Mouse (Mus musculus): ENCODE data around the gene Ccdc146. TPM values are rescaled to one million over a fixed set of nuclear protein-coding genes. Genes with fewer than 3 reads are reported as not detected.

Gene Ccdc146
- polyA plus RNA-seq (2015; fragmentation: Nextera tagmentation; extraction: Ambion mirVana), result 3.6 and 3.7 TPM in 2 replicates

GRCm38 (mm10) chr5:21424614-21425602 is at the start of gene Ccdc146, which contains the start of gene Fam185a:
TSS of gene Ccdc146 (minus strand) at chr5:21424677.
TSS of gene Fam185a (plus strand) at chr5:21424958.
- peak; percentile 100 for ATAC-seq (ENCODE audit: low read depth)
- H3K4me2 ChIP-seq (ENCODE audit: low read depth, low read length), result peak within 1 kb of the TSS; percentile 92
- peak within 1 kb of the TSS; percentile 31 for H3K27ac ChIP-seq (ENCODE audit: low read length)
- H3K9ac ChIP-seq (ENCODE audit: low read length), result peak within 1 kb of the TSS; percentile 80
- no peaks in the 10 kb centered on the region for H3K36me3 ChIP-seq (ENCODE audit: control insufficient read depth, insufficient read depth, low read length)
- peak within 1 kb of the TSS; percentile 60 for H3K4me3 ChIP-seq (ENCODE audit: low read length)
- no peaks in the 10 kb centered on the region for H3K27me3 ChIP-seq (ENCODE audit: control insufficient read depth, insufficient read depth, low read depth, low read length)
- WGBS, result under 1% methylated on average over 52 of the region's 68 CpGs
- H3K9me3 ChIP-seq (ENCODE audit: control insufficient read depth, low read length), result no peaks in the 10 kb centered on the region
- H3K4me1 ChIP-seq (replicated peaks; ENCODE audit: control insufficient read depth, insufficient read depth, low read length), result peaks cover 13% of the 10 kb centered on the region

GRCm38 (mm10) chr5:21468100-21468499 is 43.6 kb upstream of the Ccdc146 start:
- Histone ChIP-seq H3K4me2 (ENCODE audit: low read depth, low read length) (no peak overlapping the region), H3K4me3 (ENCODE audit: low read length) (no peak overlapping the region), H3K27me3 (ENCODE audit: control insufficient read depth, insufficient read depth, low read depth, low read length) (no peaks in the 10 kb centered on the region), H3K36me3 (ENCODE audit: control insufficient read depth, insufficient read depth, low read length) (no peaks in the 10 kb centered on the region), H3K4me1 (replicated peaks; ENCODE audit: control insufficient read depth, insufficient read depth, low read length) (no peaks in the 10 kb centered on the region; the same call in 1 of the 2 replicates), H3K27ac (ENCODE audit: low read length) (no peak overlapping the region), H3K9me3 (ENCODE audit: control insufficient read depth, low read length) (no peaks in the 10 kb centered on the region), H3K9ac (ENCODE audit: low read length) (no peak overlapping the region)
- WGBS, result 87% methylated on average over 12 of the region's 12 CpGs
- no peak for ATAC-seq (ENCODE audit: low read depth)

GRCm38 (mm10) chr5:21467387-21467786 is 42.9 kb upstream of the Ccdc146 start:
- Histone ChIP-seq H3K4me1 (replicated peaks; ENCODE audit: control insufficient read depth, insufficient read depth, low read length) (no peaks in the 10 kb centered on the region; the same call in 1 of the 2 replicates), H3K27ac (ENCODE audit: low read length) (peak overlapping the region; percentile 59), H3K9ac (ENCODE audit: low read length) (no peak overlapping the region), H3K4me2 (ENCODE audit: low read depth, low read length) (no peak overlapping the region), H3K9me3 (ENCODE audit: control insufficient read depth, low read length) (no peaks in the 10 kb centered on the region), H3K36me3 (ENCODE audit: control insufficient read depth, insufficient read depth, low read length) (no peaks in the 10 kb centered on the region), H3K4me3 (ENCODE audit: low read length) (no peak overlapping the region), H3K27me3 (ENCODE audit: control insufficient read depth, insufficient read depth, low read depth, low read length) (no peaks in the 10 kb centered on the region)
- ATAC-seq (ENCODE audit: low read depth), result peak; percentile 62
- WGBS, result 57% methylated on average over 7 of the region's 7 CpGs

DNA sequence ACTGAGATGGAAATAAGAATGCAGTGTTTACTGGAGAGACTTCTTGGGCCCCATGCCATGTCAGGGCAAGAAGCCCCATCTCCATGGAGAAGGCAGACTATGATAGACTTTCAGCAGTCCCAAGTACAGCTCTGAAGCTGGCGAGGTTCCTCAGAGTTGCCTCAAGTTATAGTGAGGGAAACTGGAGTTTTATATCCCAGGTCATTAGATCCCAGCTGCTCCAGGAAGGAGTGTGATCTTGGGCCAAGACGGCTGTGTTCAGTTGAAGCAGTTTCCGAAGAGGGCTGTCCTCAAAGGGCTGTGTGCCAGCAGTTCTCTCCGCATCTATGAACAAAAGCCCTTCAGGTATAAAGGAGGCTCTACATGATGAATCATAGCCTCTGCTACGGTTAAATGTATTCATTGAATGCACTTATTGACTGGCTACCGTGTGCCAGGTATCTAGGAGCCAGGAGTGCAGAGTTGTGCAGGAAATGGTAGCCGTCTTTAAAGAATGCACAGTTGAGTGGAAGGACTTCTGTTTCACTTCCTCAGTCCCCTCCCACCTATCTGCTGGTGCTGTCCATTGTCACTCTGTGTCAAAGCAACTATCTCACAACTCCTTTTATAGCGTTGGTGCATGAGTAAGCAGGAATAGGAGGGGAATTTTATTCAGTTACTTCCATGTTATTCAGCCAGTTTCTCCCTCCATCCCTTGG is 16.5 kb upstream of the Ccdc146 start:
- Histone ChIP-seq H3K9ac (ENCODE audit: low read length) (no peak overlapping the region), H3K4me3 (ENCODE audit: low read length) (no peak overlapping the region), H3K36me3 (ENCODE audit: control insufficient read depth, insufficient read depth, low read length) (no peaks in the 10 kb centered on the region), H3K4me1 (replicated peaks; ENCODE audit: control insufficient read depth, insufficient read depth, low read length) (peaks cover 14% of the 10 kb centered on the region), H3K27me3 (ENCODE audit: control insufficient read depth, insufficient read depth, low read depth, low read length) (no peaks in the 10 kb centered on the region), H3K9me3 (ENCODE audit: control insufficient read depth, low read length) (no peaks in the 10 kb centered on the region), H3K27ac (ENCODE audit: low read length) (peak overlapping the region; percentile 31), H3K4me2 (ENCODE audit: low read depth, low read length) (no peak overlapping the region)
- ATAC-seq (ENCODE audit: low read depth), result peak; percentile 74
- 37% methylated on average over 8 of the region's 8 CpGs for WGBS

DNA sequence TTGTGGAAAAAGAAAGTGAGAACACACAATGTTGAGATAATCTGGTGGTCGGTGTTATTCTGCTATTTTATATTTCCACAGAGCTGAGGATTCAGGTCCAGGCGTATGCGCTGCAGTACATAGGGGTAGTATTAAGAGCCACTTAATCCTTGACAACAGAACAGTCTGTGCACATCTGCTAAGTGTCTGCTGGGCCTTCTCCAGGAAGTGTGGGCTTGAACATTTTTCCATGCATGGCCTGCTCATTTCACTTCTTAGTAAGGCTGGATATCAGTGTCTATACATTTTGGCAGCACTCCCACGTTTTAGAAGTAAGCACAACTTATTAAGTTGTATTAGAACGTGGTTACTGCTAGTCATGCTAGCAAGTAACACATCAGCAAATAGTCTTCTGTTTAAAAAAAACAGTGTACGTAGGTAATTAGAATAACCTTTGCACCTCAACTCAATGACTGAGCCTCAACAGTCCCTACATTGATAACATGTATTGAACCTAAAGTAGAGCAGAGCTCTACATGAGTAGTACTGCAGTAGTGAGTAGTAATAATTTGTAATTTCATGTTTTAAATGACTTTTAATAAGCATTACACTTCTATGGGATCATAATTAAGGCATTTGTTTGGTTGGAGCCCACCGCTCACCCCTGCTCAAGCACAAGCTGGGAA is 15.1 kb upstream of the Ccdc146 start:
- H3K9me3 ChIP-seq (ENCODE audit: control insufficient read depth, low read length), result no peaks in the 10 kb centered on the region
- no peak overlapping the region for H3K27ac ChIP-seq (ENCODE audit: low read length)
- peaks cover 14% of the 10 kb centered on the region for H3K4me1 ChIP-seq (replicated peaks; ENCODE audit: control insufficient read depth, insufficient read depth, low read length)
- 77% methylated on average over 7 of the region's 7 CpGs for WGBS
- H3K9ac ChIP-seq (ENCODE audit: low read length), result no peak overlapping the region
- no peak for ATAC-seq (ENCODE audit: low read depth)
- no peak overlapping the region for H3K4me2 ChIP-seq (ENCODE audit: low read depth, low read length)
- H3K36me3 ChIP-seq (ENCODE audit: control insufficient read depth, insufficient read depth, low read length), result no peaks in the 10 kb centered on the region
- H3K27me3 ChIP-seq (ENCODE audit: control insufficient read depth, insufficient read depth, low read depth, low read length), result no peaks in the 10 kb centered on the region
- no peak overlapping the region for H3K4me3 ChIP-seq (ENCODE audit: low read length)

DNA sequence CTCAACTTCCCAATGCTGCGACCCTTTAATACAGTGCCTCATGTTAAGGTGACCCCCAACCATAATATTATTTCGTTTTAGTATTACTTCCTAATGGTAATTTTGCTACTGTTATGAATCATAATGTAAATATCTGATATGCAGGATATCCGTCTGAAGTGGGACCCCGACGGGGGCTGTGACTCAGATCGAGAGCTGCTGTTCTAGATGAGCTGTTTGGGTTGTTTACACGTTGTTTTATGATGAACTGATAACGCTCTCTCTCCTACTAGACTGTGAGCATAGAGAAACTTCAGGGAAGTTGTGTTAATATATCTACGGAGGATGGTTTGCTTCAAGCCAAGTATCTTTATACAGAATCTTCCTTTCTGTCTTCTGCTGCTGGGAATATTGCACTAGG is 14.0 kb upstream of the Ccdc146 start:
- Histone ChIP-seq H3K4me2 (ENCODE audit: low read depth, low read length) (no peak overlapping the region), H3K27ac (ENCODE audit: low read length) (no peak overlapping the region), H3K4me1 (replicated peaks; ENCODE audit: control insufficient read depth, insufficient read depth, low read length) (peaks cover 14% of the 10 kb centered on the region), H3K9me3 (ENCODE audit: control insufficient read depth, low read length) (no peaks in the 10 kb centered on the region), H3K4me3 (ENCODE audit: low read length) (no peak overlapping the region), H3K36me3 (ENCODE audit: control insufficient read depth, insufficient read depth, low read length) (no peaks in the 10 kb centered on the region), H3K27me3 (ENCODE audit: control insufficient read depth, insufficient read depth, low read depth, low read length) (no peaks in the 10 kb centered on the region), H3K9ac (ENCODE audit: low read length) (no peak overlapping the region)
- ATAC-seq (ENCODE audit: low read depth), result no peak
- WGBS, result 55% methylated on average over 9 of the region's 9 CpGs

DNA sequence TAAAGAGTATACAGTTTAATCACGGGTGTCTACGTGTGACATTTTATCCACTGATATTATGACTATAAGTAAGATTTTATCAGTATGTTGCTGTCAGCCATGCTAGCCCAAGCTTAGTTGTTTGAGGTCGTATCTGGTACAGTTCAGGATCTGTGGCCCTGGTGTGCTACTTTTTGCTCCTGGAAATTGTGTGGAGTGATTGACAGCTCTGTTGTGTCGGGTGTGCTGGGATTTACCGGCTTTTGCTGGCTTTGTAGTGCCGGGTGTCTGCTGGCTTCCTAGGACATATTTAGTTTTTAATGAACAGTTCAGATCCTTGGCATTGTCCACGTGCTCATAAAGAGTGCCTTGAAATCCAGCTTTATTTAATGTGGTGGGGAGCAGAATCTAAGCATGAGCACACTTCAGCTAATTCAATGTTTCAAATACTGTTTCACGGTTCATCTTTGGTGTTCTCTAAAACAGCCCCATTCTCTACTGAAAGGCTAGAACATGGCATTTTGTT is 12.0 kb upstream of the Ccdc146 start:
- Histone ChIP-seq H3K4me2 (ENCODE audit: low read depth, low read length) (no peak overlapping the region), H3K27me3 (ENCODE audit: control insufficient read depth, insufficient read depth, low read depth, low read length) (no peaks in the 10 kb centered on the region), H3K4me1 (replicated peaks; ENCODE audit: control insufficient read depth, insufficient read depth, low read length) (peaks cover 14% of the 10 kb centered on the region), H3K4me3 (ENCODE audit: low read length) (no peak overlapping the region), H3K9ac (ENCODE audit: low read length) (no peak overlapping the region), H3K27ac (ENCODE audit: low read length) (no peak overlapping the region), H3K9me3 (ENCODE audit: control insufficient read depth, low read length) (no peaks in the 10 kb centered on the region), H3K36me3 (ENCODE audit: control insufficient read depth, insufficient read depth, low read length) (no peaks in the 10 kb centered on the region)
- no peak for ATAC-seq (ENCODE audit: low read depth)
- 63% methylated on average over 8 of the region's 8 CpGs for WGBS

- H3K9me3 ChIP-seq (ENCODE audit: control insufficient read depth, low read length), result no peaks in the 10 kb centered on the region
- H3K27me3 ChIP-seq (ENCODE audit: control insufficient read depth, insufficient read depth, low read depth, low read length), result no peaks in the 10 kb centered on the region
- H3K4me1 ChIP-seq (replicated peaks; ENCODE audit: control insufficient read depth, insufficient read depth, low read length), result peaks cover 6% of the 10 kb centered on the region
- H3K4me3 ChIP-seq (ENCODE audit: low read length), result no peak overlapping the region
- ATAC-seq (ENCODE audit: low read depth), result peak; percentile 78
- H3K27ac ChIP-seq (ENCODE audit: low read length), result no peak overlapping the region
- 62% methylated on average over 11 of the region's 11 CpGs for WGBS
- H3K9ac ChIP-seq (ENCODE audit: low read length), result no peak overlapping the region
- no peak overlapping the region for H3K4me2 ChIP-seq (ENCODE audit: low read depth, low read length)
- H3K36me3 ChIP-seq (ENCODE audit: control insufficient read depth, insufficient read depth, low read length), result no peaks in the 10 kb centered on the region
Observed at GRCm38 (mm10) chr5:21434148-21434929, 9.9 kb upstream of the Ccdc146 start.
